Mouse (Mus musculus): Measurements from ENCODE around the gene Rogdi.

Rogdi gene

DNA sequence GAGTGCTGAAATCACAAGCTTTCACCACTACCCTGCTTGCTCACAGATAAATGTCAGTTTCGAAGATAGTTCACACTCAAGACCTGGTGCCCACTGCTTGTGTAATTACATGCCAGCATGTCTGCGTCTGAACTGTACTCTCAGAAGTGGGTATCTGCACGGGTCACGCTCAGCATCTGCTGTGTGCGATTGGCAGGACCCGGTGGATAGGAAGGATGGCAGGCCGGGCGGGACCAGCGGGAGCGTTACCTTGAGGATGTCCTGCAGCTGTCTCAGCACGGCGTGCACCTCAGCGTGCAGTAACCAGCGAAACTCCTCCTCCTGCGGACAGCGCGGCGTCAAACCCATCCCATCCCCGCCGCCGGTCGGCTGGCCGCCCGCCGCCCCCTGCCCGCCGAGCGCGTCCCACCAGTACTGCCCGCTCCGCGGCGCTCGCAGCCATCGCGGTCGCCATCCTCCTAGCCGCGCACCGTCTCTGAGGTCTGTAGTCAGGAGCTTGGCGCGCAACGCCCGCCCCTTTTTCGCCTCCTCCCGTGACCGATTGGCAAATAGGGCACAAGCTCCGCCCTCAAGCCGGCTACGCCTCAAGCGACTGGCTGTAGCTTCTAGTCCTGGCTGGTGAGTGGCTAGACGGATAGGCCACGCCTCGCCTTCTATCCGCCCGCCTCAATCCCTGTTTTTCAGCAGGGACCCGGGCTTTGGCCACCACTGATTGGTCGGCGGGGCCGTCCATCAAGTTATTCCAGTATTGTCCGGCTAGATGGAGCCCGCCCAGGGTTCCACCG, at the start of gene Rogdi:
TSS of gene Rogdi (minus strand) at position 500 of the 785 bp plus-strand sequence.
- peak; percentile 96 for DNase-seq (ENCODE audit: low spot score)

GRCm38 (mm10) chr16:5058114-5058513, 44.8 kb upstream of the Rogdi start:
- DNase-seq (ENCODE audit: low spot score), result no peak

DNA sequence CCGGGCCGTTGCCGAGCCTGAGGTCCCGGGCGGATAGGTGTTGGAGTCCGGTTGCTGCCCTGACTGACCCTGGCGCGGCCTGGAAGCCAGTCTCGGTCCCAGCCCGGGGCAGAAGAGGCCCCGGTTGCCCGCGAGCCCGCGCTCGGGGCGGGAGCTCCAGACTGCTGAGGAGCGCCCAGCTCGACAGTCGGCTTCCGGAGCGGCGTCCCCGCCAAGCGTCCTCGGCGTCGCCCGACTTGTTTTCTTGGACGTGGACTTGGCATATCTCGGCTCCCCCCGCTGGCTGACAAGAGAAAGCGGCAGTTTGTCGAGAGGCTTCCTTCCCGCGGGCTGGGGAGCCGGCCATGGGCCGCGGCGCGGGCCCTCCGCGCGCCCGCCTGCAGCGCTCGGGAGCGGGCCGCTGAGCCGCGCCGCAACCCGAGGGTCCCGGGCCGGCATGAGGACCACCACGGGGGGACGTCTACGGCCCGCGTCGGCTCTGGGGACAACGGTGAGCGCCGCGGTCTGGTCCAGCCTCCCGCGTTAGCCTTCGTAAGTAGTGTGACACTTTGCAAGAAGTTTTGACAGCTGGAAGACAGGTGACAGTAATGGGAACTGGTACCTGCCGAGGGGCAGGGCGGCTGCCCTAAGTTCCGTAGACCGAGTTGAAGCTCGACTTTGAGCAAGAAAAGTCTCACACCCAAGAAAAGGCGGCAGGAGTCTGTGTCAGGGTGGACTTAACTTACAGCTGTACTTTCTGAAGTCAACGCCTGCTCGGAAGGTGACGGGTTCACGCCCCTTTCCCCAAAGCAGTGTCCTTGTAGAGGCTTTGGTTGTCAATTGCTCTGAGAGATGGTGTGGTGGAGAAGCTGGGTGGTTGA, 37.1 kb upstream of the Rogdi start:
- DNase-seq (ENCODE audit: low spot score), result peak; percentile 77

DNA sequence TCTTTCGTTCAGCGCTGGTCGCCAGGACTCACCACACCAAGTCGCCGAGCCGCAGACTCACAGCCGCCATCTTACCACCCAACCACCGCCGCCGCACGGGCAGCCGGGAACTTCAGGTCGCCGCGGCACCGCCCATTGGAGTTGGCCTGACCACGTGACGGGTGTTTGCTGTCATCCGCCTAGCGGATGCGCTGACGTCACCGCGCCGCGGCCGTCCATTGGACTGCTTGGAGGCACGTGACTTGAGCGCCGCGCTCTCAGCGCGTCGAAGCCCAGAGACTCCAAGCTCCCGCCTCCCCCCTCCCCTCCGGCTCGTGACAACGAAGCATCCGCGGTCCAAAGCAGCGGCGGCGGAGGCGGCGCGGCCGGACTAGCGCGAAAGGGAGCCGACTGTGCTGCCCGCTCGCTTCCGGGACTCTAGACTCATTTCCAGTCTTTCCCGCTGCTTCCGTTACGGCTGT, 36.5 kb upstream of the Rogdi start, which contains the start of the genes Glyr1 and Ubn1:
TSS of gene Glyr1 (minus strand) at position 90 of the 461 bp plus-strand sequence.
TSS of gene Ubn1 (plus strand) at position 284 of the 461 bp plus-strand sequence.
- DNase-seq (ENCODE audit: low spot score), result peak; percentile 99

- DNase-seq (ENCODE audit: low spot score), result no peak
Observed at GRCm38 (mm10) chr16:5049182-5049773, 35.9 kb upstream of the Rogdi start.

DNA sequence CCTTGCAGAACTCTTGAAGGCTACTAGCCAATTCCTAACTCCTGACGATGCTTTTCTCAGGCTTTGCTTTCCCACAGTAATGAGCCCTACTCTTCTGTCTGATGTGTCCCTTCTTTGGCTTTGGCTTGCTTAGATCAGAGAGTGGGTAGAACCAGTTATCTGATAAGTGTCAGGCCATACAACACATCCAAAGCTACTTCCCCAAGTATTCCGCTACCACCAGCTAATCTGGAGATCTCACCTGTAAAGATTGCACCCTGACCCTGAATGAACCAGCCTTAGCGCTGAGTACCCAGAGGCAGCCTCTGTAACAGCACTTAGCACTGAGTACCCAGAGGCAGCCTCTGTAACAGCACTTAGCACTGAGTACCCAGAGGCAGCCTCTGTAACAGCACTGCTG, 32.0 kb upstream of the Rogdi start:
- DNase-seq (ENCODE audit: low spot score), result no peak

DNA sequence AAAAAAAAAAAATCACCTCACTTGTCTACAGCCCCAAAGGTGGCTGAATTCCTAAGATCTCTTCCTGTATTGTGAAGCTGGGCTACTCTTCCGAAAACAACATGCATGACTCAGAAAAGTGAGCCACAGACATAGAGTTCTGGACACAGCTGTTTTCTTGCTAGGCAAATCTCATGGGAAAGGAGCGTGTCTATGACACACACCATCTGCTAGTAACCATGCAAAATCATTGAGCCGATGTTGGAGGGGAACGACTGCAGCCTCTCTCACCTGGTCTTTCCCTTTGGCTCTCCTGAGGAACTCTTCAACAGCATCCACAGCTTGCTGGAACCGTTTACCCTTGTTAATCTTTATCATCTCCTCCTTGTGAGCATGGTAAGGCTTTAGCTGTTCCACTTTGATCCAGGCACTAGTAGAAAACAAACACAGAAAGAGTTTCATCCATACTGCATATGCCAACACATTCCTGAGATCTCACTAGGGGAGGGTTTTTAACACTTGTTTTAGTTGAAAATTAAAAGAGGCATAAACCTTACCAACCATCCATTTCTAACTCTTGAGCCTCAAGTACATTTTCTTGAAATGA, 23.4 kb upstream of the Rogdi start:
- DNase-seq (ENCODE audit: low spot score), result no peak

GRCm38 (mm10) chr16:5035591-5035990, 22.2 kb upstream of the Rogdi start:
- no peak for DNase-seq (ENCODE audit: low spot score)

DNA sequence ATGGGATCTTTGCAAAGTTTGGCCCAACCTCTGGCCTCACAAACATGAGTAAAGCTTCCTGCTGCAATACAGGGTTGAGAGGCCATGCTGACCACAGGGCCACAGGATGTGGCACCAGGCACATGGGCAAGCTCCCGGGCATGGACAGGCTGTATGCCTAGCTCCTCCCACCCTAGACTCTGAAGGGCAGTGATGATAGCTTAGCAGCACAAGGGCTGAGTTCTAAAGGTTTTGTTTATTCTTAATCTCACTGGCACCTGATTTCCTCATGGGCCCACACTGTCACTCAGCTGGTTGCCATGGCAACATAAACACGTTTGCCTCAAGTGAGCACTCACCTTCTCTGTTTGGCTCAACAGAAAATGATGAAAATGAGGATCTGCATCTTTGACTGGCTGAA, 16.5 kb upstream of the Rogdi start:
- DNase-seq (ENCODE audit: low spot score), result no peak

- DNase-seq (ENCODE audit: low spot score), result no peak
Observed at GRCm38 (mm10) chr16:5024021-5024420, 10.7 kb upstream of the Rogdi start.

DNA sequence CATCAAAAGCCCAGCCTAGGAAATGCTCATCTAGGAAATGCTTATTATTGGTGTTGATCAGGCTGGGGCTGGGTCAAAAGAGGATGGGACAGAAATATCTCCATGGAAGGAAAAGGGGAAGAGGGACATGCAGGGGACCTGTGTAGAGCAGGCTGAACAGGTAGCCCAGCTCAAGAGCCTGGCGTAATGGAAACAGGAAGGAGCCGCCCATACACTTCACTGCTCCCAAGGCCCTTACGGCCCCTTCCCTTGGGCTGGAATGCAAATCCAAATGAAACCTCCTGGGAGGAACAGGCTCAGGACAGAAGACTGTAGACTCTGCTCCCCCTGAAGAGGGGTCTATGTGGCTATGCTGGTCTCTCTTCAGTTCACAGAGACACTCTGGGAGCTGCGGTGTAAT, 1.2 kb upstream of the Rogdi start:
- no peak for DNase-seq (ENCODE audit: low spot score)

GRCm38 (mm10) chr16:5012036-5013005, 1.0 kb downstream of the Rogdi start:
- DNase-seq (ENCODE audit: low spot score), result no peak

DNA sequence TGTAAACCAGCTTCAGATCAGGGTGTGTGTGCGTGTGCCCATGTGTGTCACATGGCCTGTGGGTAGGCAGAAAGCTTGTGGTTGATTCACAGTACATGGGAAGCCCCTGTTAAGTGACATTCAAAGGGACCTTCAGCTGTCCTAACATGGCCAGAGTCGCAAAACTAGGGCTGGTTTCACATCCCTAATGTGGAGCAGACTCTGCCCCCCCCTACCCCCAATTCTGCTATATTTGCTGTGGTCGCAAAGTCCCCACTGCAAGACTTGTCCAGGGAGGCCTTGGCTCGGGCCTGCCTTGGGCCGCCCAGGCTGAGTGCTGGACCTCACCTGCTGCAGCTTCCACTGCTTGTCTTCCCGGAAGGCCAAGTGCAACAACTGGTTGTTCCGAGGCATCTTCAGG, 2.1 kb downstream of the Rogdi start:
- DNase-seq (ENCODE audit: low spot score), result no peak

GRCm38 (mm10) chr16:5010371-5010935, 2.9 kb downstream of the Rogdi start:
- no peak for DNase-seq (ENCODE audit: low spot score)

DNA sequence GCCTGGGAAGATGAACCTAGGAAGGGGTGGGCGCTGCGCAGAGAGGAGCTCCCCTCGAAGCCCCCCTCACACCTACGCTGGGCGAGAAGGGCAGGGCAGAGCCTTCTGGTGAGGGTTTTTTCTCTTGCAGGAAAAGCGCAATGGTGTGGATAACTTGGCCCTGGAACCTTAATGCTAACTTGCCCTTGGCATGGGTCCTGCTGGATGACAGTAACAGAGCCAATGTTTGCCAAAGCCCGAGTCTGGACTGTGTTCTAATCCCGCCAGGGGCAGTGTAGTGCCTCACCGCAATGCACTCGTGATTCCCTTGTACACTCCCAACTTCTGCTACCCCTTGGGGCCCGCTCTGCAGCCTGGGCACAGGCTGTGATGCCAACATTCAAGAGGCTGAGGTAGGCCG, 5.3 kb downstream of the Rogdi start:
- DNase-seq (ENCODE audit: low spot score), result no peak

- no peak for DNase-seq (ENCODE audit: low spot score)
Observed at GRCm38 (mm10) chr16:5007492-5007891, 5.9 kb downstream of the Rogdi start.

DNA sequence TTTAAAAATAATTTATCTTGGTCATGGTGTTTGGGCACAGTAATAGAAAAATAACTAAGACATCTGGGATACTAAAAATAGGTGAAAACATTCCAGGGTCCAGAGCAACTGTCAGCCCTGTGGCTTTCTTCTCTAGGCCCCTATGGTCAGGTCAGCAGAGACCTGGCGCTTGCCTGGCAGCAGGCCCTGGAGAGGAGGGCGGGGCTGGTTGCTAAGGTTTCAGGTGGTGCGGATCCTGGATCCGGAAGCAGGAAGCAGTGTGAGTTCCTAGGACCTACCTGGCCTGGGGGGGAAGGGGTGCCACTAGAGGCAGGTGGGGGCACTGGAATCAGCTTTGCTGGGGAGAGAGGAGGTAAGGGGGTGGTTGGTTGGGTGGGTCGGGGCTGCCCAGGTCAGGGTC, 6.3 kb downstream of the Rogdi start, which contains the start of gene Smim22:
TSS of gene Smim22 (plus strand) at position 222 of the 400 bp plus-strand sequence.
- DNase-seq (ENCODE audit: low spot score), result peak; percentile 53

DNA sequence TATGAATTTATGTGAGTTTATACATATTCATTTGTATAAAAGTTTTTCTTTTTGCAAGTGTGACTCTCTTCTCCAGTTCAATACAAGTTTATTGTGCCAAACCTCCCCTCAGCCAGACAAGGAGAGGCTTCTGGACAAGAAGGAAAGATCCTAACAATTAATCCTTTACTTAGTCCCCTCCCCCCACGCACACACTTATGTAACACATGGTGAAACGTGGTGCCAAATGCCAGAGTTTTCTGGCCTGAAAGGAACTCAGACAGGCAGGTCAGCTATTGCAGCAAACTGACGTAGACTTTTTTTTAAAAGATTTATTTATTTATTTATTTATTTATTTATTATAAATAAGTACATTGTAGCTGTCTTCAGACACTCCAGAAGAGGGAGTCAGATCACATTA, 12.7 kb downstream of the Rogdi start:
- DNase-seq (ENCODE audit: low spot score), result no peak

DNA sequence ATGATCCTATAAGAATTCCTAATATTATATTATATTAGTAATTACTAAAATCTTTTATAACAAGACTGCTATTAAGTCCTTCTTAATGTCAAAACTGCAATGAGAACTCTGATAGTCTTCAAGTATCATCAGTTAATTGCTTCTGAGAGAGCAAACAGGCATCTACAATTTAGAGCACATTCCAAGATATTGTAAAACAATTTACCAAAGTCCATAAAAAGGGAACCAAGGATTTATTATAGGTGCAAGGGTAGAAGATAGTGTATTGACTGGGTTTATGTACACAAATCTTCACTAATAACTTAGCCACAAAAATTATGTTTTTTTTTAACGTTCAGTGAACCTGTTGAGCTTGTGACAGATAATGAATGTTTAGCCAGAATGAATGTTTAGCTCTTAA, 14.4 kb downstream of the Rogdi start:
- DNase-seq (ENCODE audit: low spot score), result no peak

- DNase-seq (ENCODE audit: low spot score), result peak; percentile 28
Observed at GRCm38 (mm10) chr16:4997553-4997952, 15.8 kb downstream of the Rogdi start, which contains the start of gene Sept12. Sept12 (minus strand) TSS chr16:4997852.
